In genomic region chr6:88045406-88045766, GRCm38 (mm10) we compare ENCODE assay signal across 8 mouse cellular contexts. TPM values are rescaled to one million over a fixed set of nuclear protein-coding genes. Genes with fewer than 3 reads are reported as not detected.
DNase-seq lines count a peak whose midpoint lies in the region; ATAC-seq and TF ChIP-seq lines count a peak whose summit lies in the region.

No protein-coding gene starts in this region.

- peaks cover 27% of the 10 kb centered on the region for H3K4me1 ChIP-seq in heart, embryonic 11.5 days (ENCODE audit: control insufficient read depth, insufficient read depth, low read length)
- H3K4me1 ChIP-seq in ES-E14 (ENCODE audit: control insufficient read depth in 2 of 2, insufficient read depth in 2 of 2, low read length in 2 of 2, poor library complexity in 1 of 2): peaks cover 3 to 4% of the 10 kb centered on the region in 2 experiments; a peak in 1 of 4 replicates
- peaks cover 46% of the 10 kb centered on the region for H3K4me1 ChIP-seq in liver, postnatal 0 days (ENCODE audit: insufficient read depth)

- no peaks in the 10 kb centered on the region for H3K27me3 ChIP-seq in heart, embryonic 11.5 days (ENCODE audit: control insufficient read depth, insufficient read depth, low read length)
- no peaks in the 10 kb centered on the region for H3K27me3 ChIP-seq in liver, postnatal 0 days (ENCODE audit: insufficient read depth, low read length)

- ATAC-seq in heart, embryonic 11.5 days (replicated peaks; ENCODE audit: insufficient number of reproducible peaks, low FRiP score, low TSS enrichment): no peak; the same call in 1 of the 2 replicates
- ATAC-seq in liver, postnatal 0 days: no peak

- peak overlapping the region; percentile 97 for H3K4me3 ChIP-seq in heart, embryonic 11.5 days (ENCODE audit: low read depth, low read length)
- peak overlapping the region; percentile 43 to 64 for H3K4me3 ChIP-seq in ES-E14 (ENCODE audit: insufficient read depth in 1 of 2, low read depth in 1 of 2, low read length in 2 of 2, poor library complexity in 1 of 2, severe bottlenecking in 1 of 2)
- peak overlapping the region; percentile 74 for H3K4me3 ChIP-seq in liver, postnatal 0 days (ENCODE audit: low read depth, low read length)

- DNase-seq in heart, postnatal 14 days: no peak
- no peak for DNase-seq in ES-E14 (ENCODE audit: low read depth, low spot score)
- DNase-seq in forelimb bud, embryonic 11.5 days (ENCODE audit: low read depth, low spot score): peak; percentile 5
- DNase-seq in liver, postnatal 0 days: no peak
- no peak for DNase-seq in adrenal gland, postnatal 4 days (ENCODE audit: low spot score in 2 of 2)
- DNase-seq in thymus, postnatal 0 days (ENCODE audit: low spot score): no peak
- DNase-seq in right cerebral cortex, postnatal 14 days: no peak

- intact Hi-C loops in heart, postnatal 14 days (cut with DNase I): no loop called here

- no peak; the same call in 1 of the 2 replicates for TF ChIP-seq EP300 in liver, postnatal 0 days (IDR thresholded peaks at IDR 0.05; ENCODE audit: low read depth)

- in situ Hi-C loops in ES-E14 (cut with MboI; ENCODE audit: low sequenced_read_pairs in 2 of 2, unreplicated experiment in 2 of 2): no loop called here

- no peak for TF ChIP-seq CTCF in liver, postnatal 0 days (IDR thresholded peaks at IDR 0.05; ENCODE audit: low read depth)

- no peak overlapping the region; the same call in 1 of the 2 replicates for H3K27ac ChIP-seq in heart, embryonic 11.5 days (ENCODE audit: low read depth, low read length)
- H3K27ac ChIP-seq in ES-E14 (ENCODE audit: insufficient read depth, low read depth, low read length, poor library complexity, severe bottlenecking): peak overlapping the region; percentile 45; the same call in 1 of the 2 replicates
- peak overlapping the region; percentile 93 for H3K27ac ChIP-seq in liver, postnatal 0 days (ENCODE audit: low read depth)

- H3K36me3 ChIP-seq in heart, embryonic 11.5 days (ENCODE audit: control insufficient read depth, insufficient read depth, low read length): no peaks in the 10 kb centered on the region; the same call in 1 of the 2 replicates
- no peaks in the 10 kb centered on the region for H3K36me3 ChIP-seq in ES-E14 (ENCODE audit: control insufficient read depth, insufficient read depth, low read length, poor library complexity, severe bottlenecking)
- H3K36me3 ChIP-seq in liver, postnatal 0 days (replicated peaks; ENCODE audit: insufficient read depth, low read length): peaks cover under 1% of the 10 kb centered on the region; the same call in 1 of the 2 replicates

- WGBS in heart, embryonic 11.5 days (ENCODE audit: insufficient replicate concordance): 31% methylated on average over 3 of the region's 3 CpGs
- 27% methylated on average over 3 of the region's 3 CpGs for WGBS in liver, postnatal 0 days (ENCODE audit: insufficient replicate concordance)

- peak overlapping the region; percentile 99; the same call in 1 of the 2 replicates for H3K9ac ChIP-seq in heart, embryonic 11.5 days (ENCODE audit: low read depth, low read length)
- H3K9ac ChIP-seq in ES-E14 (ENCODE audit: insufficient read depth, low read depth, low read length, poor library complexity, severe bottlenecking): peak overlapping the region; percentile 41; the same call in 1 of the 2 replicates
- no peak overlapping the region for H3K9ac ChIP-seq in liver, postnatal 0 days (replicated peaks)

- no peaks in the 10 kb centered on the region for H3K9me3 ChIP-seq in heart, embryonic 11.5 days (replicated peaks; ENCODE audit: control insufficient read depth, low read length)
- H3K9me3 ChIP-seq in ES-E14 (ENCODE audit: control insufficient read depth, insufficient read depth, low read depth, low read length): no peaks in the 10 kb centered on the region
- no peaks in the 10 kb centered on the region for H3K9me3 ChIP-seq in liver, postnatal 0 days (ENCODE audit: low read length)

- H3K4me2 ChIP-seq in heart, embryonic 11.5 days: peak overlapping the region; percentile 52
- H3K4me2 ChIP-seq in liver, postnatal 0 days (ENCODE audit: low read depth, low read length): peak overlapping the region; percentile 59

TF ChIP-seq in ES-E14, 5 proteins besides CTCF, POLR2A, EP300 and RAD21:
- TF ChIP-seq CHD2 (IDR thresholded peaks at IDR 0.05; ENCODE audit: low read depth, low read length): no peak
- TF ChIP-seq MAFK (IDR thresholded peaks at IDR 0.05; ENCODE audit: insufficient read depth, low read depth, low read length): no peak
- TF ChIP-seq ZC3H11A (IDR thresholded peaks at IDR 0.05; ENCODE audit: borderline replicate concordance, low read depth, low read length): no peak
- TF ChIP-seq ZNF384 (IDR thresholded peaks at IDR 0.05; ENCODE audit: low read depth, low read length): no peak
- TF ChIP-seq HCFC1 (IDR thresholded peaks at IDR 0.05; ENCODE audit: borderline replicate concordance, insufficient read depth, low read length): no peak

RNA-seq across cellular contexts. Expression of gene Rab7, which starts 0.3 kb away (rescaled TPM):
- 227 and 245 TPM in 2 replicates for polyA plus RNA-seq in heart, embryonic 11.5 days (2014; fragmentation: Nextera tagmentation; extraction: Ambion mirVana)
- 100 to 1,000 TPM; 265 to 272 TPM for total RNA-seq in heart, postnatal 14 days (2021)
- 31.2 and 56.2 TPM in 2 replicates for total RNA-seq in ES-E14 (2012; rRNA removed)
- 110 and 111 TPM in 2 replicates for polyA plus RNA-seq in liver, postnatal 0 days (2015; fragmentation: Nextera tagmentation; extraction: Ambion mirVana)
- 100 to 1,000 TPM; 263 to 269 TPM for total RNA-seq in adrenal gland, postnatal 4 days (2021)
- polyA plus RNA-seq in thymus, postnatal 0 days (2015; fragmentation: Nextera tagmentation; extraction: Ambion mirVana): 194 and 223 TPM in 2 replicates

RNA-seq across cellular contexts. Expression of gene Rpn1, which starts 38.9 kb away (rescaled TPM):
- 234 and 256 TPM in 2 replicates for polyA plus RNA-seq in heart, embryonic 11.5 days (2014; fragmentation: Nextera tagmentation; extraction: Ambion mirVana)
- 100 to 1,000 TPM in 1 of 2 experiments, 10 to 100 TPM in 1; 99.5 to 107 TPM for total RNA-seq in heart, postnatal 14 days (2021)
- total RNA-seq in ES-E14 (2012; rRNA removed): 376 and 602 TPM in 2 replicates
- polyA plus RNA-seq in liver, postnatal 0 days (2015; fragmentation: Nextera tagmentation; extraction: Ambion mirVana): 102 and 112 TPM in 2 replicates
- total RNA-seq in adrenal gland, postnatal 4 days (2021): 100 to 1,000 TPM; 212 to 219 TPM
- polyA plus RNA-seq in thymus, postnatal 0 days (2015; fragmentation: Nextera tagmentation; extraction: Ambion mirVana): 177 and 200 TPM in 2 replicates
